Mouse (Mus musculus) neural tube, embryonic 11.5 days (tissue): ENCODE measurements around the gene Sqor. TPM values are rescaled to one million over a fixed set of nuclear protein-coding genes. Genes with fewer than 3 reads are reported as not detected.

Experiments
- polyA plus RNA-seq: library from polyadenylated mRNA; unstranded; fragments of >200 nt; fragmentation: Nextera tagmentation; extraction: Ambion mirVana; gene quantifications from 2 replicates; pipeline ENCODE4 v1.2.1, GENCODE M21; 2014

Gene Sqor
- polyA plus RNA-seq, 1 experiment from 2014 or later: 3.1 TPM

Other genes with a start within 250 kb of the Sqor start
- 18.8 and 21.9 TPM in 2 replicates for gene Gatm, start 153.9 kb upstream of the Sqor start, polyA plus RNA-seq
- gene AA467197, start 128.3 kb upstream of the Sqor start, polyA plus RNA-seq: 0.53 and 0.81 TPM in 2 replicates
- 10.1 and 10.3 TPM in 2 replicates for gene Slc30a4, start 62.6 kb upstream of the Sqor start, polyA plus RNA-seq
- gene Bloc1s6, start 26.7 kb upstream of the Sqor start, polyA plus RNA-seq: 67.4 and 77.3 TPM in 2 replicates